Mouse (Mus musculus): Measurements from ENCODE around the gene Bend7.

GRCm38 (mm10) chr2:4760741-4761140 is 43.1 kb downstream of the Bend7 start:
- TF ChIP-seq CTCF (IDR thresholded peaks at IDR 0.05; ENCODE audit: low read depth, low read length) (no peak), POLR2A (IDR thresholded peaks at IDR 0.05; ENCODE audit: extremely low read depth, insufficient read depth, low read length) (no peak)
